Mouse (Mus musculus): ENCODE data around the gene Cnot3. TPM values are rescaled to one million over a fixed set of nuclear protein-coding genes. Genes with fewer than 3 reads are reported as not detected.

Cnot3 gene
- total RNA-seq, 4 experiments from 2014 or later = 44.9 to 57.8 (median 51.0) TPM

DNA sequence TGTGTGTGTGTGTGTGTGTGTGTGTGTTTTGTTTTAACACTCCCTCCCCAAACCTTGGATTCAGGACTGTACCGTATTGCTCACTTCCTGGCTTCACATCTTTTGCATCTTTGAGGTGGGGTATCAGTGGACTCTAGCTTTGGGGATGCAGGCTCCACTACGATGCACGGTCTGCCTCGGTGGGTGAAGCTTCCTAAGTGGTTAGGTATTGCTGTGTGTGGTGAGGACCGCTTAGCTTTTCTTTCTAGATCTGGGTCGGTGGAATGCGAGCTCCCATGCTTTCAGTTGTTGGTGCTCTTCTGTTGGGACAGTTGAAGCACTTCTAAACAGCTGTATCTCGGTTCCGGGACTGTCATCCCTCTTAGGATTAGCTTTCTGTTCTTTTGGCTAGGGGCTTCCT is 1.1 kb downstream of the Cnot3 start:
- DNase-seq (ENCODE audit: low spot score in 2 of 2) = no peak

DNA sequence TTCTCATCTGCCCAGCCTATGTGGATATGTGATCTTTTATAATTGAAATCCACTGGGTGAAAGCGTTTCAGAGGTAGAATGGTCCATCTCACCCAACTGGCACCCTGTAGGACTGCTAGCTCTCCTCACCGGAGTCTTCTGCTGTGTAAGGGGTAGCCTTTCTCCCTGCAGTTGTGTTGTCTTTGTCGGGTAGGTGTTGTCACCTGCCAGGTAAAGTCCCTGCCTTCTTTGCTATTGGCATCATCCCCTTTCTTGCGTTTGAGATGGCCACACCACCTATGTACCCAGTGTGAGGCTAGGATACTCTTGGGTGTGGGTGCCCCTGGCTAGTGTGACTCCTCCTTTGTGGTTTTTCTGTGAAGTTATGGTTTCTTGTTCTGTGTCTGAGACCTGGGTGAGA is 1.6 kb downstream of the Cnot3 start:
- no peak for DNase-seq (ENCODE audit: low spot score in 2 of 2)

DNA sequence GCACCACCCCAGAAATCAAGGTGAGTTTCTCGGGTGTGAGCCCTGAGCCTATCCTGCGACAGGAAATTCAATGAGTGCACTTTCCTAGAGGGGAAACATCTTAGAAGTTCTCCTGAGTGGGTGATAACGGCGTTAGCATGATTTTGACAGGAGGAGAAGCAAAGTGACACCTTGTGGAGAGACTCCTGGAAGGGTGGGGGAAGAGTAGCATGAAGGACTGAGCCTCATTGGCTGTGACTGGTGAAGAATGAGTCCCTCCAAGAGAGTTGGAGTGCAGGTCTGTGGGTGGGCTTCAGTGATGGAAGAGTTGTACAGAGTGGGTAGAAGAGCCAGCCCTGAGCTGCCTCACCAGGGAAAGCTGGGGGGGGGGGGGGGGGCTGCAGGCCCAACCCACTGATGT is 11.9 kb downstream of the Cnot3 start:
- no peak for DNase-seq (ENCODE audit: low spot score in 2 of 2)

DNA sequence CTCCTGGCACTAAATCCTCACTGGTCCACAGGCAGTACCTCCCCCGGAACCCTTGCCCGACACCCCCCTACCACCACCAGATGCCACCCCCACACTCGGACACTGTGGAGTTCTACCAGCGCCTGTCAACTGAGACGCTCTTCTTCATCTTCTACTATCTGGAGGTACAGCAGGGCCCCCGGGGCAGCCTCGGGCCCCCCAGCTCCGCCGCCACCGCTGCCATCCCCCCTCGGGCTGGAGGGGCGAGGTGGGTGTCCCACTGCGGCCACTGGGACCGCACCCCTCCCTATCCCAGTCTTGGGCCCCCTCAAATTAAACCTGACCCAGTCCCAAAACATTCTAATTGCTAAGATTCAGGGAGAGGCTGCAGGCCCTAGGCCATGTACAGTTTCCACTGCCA is 13.5 kb downstream of the Cnot3 start:
- DNase-seq (ENCODE audit: low spot score in 2 of 2) = no peak

DNA sequence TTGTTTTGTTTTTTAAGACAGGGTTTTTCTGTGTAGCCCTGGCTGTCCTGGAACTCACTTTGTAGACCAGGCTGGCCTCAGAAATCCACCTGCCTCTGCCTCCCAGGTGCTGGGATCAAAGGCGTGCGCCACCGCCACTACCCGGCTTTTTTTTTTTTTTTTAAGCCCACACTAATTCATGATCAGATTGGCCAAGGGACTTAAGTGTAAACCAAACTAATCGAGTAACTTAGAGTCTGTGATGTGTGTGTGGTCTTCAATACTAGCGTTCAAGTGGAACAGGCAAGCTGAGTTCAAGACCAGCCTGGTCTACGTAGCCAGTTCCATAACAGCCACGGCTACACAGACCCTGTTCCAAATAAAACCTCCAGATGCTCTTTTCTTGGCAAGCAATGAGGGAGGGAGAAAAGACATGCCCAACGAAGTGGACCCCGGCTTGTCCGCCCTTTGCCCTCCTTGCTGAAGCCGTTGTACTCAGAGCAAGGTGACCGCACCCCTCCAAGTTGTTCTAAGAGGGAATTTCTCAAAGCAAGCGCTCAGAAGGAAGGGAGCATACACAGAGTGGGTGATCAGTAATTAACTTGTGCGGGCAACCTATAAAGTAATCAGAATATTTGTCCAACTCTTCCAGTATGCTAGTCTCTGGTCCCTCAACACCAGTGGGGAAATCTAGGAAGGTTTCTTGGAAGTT is 19.6 kb downstream of the Cnot3 start:
- no peak for DNase-seq (ENCODE audit: low spot score in 2 of 2)

DNA sequence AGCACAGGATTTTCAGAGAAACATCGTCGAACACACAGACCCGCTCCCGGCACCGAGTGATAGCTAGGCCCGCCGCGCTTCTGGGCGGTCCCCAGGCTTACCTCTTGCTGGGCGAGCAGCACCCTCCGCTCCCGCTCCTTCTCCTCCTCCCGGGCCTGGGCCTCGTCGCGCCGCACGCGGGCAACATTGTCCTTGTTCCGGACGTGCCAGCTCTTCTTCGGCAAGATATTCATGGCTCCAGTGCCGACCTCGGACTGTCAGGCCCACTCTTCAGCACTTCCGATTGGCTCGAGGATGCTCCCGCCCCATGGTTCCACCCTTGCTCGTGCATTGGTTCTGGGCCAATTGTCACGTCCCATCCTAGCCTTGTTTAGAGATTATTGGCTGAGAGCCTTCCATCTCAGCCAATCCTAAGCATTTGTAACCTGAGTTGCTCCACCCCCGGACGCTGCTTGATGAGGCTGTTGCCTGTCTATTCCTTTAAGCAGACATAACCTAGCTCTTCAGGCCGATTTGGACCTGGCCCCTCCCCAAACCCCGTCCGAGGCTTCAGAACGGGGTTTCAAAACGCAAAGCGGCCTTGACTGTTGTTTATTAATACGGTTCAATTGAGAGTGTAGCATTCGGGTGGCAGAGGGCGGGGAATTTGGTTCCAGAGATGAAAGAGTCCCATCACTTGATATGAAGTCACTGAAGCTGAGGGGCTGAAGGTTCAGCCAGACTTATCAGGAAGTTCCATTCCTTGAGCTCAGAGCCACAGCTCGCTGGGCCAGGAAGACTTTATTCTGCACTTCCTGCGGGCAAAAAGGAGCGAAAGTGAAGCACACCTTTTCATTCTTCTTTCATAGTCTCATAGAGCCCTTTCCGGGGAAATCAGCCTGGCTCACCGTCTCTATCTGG is 20.4 kb downstream of the Cnot3 start, which contains the start of gene Leng1:
Leng1 (minus strand) TSS at position 626 of the 900 bp plus-strand sequence.
- peak; percentile 93 to 96 for DNase-seq (ENCODE audit: low spot score in 2 of 2)

DNA sequence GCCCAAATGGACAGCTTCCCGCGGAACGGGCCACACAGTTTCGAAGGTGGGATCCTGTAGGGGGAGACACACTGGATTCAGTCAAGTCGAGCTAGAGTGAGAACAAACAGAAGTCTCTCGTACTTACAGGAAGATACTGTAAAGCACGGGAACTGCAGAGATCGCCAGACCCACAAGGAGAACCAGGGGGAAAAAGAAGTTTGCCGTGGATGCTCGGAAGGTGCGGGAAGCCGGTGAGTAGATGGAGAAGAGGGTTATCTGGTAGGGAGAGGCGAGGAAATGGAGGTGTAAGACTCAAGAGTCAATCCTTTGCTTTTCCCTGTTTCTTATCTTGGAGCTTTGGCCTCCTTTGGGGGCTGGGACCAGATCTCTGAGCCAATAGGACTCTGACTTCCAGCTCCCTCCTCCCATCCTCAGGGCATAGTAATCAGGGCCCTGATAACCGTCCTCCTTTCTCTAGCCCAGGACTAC is 21.9 kb downstream of the Cnot3 start:
- no peak for DNase-seq (ENCODE audit: low spot score in 2 of 2)

DNA sequence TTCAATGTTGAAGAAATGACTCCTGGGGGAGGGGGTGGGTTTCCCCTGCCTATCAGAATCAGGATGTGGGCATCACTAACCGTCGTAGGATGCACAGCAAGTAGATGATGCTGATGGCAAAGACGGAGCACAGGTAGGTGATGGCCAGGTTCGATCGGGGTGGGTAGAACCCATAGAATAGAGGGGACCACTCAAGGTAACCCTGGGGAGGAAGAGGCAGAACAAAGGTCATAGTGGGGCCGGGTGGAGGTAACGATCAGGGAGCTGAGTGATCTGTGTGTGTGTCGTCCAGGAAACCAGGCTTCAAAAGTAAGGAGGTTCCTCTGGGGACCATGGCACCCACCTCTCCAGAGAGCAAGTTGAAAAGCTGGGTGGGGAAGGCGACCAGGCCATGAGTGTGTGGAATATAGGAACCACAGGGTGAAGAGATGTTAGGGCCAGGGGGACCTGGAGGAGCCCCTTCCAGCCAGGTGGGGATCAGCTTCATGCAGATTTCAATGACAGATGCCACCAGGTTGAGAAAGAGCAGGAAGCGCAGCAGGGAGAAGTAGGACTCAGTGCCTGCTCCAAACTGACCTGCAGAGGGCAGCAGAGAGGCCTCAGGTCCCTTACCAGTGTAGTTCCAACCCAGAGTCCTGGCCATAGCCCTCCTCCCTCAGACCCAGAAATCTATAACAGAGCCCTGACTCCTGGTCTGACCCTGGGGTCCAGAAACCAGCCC is 29.6 kb downstream of the Cnot3 start:
- DNase-seq (ENCODE audit: low spot score in 2 of 2) = peak; percentile 59 to 67

DNA sequence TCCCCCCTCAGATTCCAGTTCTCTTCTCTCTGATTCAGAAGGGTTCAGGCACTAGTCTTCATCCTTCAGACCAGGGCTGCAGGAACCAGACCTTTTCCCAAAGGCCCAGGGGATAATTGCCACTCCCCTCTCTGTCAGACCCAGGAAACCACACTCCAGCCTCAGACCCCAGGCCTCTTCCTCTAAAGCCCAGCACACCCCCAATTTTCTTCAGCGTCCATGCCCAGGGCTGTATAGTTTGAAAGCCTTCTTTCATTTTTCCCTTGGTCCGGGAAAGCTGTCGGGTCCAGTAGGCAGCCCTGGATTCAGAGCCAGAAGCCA is 30.1 kb downstream of the Cnot3 start:
- no peak for DNase-seq (ENCODE audit: low spot score in 2 of 2)

DNA sequence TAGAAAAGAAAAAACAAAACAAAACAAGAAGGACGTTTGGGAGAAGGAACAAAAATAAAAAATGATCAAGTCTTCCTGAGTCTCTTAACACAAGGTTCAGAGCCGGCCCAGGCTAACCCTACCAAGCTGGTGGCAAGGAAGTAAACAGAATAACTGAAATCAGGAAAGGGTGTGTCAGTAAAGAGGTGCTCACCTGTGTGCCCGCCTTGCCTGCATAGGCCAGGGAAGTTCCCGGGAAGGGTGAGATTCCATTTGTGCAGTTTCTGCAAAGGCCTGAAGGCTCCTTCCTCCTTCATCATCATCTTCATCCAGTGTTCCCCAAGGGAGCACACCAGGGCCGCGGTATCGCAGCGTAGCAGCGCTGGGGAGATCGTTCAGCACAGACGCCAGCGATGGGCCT is 31.3 kb downstream of the Cnot3 start:
- DNase-seq (ENCODE audit: low spot score in 2 of 2) = no peak

DNA sequence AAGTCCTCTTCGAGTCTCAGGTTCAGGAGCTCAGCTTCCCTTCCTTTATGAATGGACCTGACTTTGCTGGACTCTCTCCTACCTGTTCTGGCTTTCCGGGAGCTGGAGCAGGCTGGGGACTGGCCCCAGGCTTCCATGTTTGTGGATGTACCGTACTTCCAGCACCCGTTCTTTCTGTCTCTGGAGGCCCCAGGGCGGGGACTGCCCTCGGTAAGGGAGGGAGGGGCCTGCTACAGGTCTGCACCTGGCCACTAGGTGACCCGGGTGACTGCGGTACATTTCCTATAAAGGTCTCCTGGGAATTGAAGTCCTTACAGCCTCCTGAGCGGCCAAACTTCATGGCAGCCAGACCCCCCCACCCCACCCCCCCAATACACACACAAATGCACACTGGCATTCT is 32.3 kb downstream of the Cnot3 start, which contains the start of gene Tmc4:
Tmc4 (minus strand) TSS at position 212 of the 400 bp plus-strand sequence.
- DNase-seq (ENCODE audit: low spot score in 2 of 2) = no peak

DNA sequence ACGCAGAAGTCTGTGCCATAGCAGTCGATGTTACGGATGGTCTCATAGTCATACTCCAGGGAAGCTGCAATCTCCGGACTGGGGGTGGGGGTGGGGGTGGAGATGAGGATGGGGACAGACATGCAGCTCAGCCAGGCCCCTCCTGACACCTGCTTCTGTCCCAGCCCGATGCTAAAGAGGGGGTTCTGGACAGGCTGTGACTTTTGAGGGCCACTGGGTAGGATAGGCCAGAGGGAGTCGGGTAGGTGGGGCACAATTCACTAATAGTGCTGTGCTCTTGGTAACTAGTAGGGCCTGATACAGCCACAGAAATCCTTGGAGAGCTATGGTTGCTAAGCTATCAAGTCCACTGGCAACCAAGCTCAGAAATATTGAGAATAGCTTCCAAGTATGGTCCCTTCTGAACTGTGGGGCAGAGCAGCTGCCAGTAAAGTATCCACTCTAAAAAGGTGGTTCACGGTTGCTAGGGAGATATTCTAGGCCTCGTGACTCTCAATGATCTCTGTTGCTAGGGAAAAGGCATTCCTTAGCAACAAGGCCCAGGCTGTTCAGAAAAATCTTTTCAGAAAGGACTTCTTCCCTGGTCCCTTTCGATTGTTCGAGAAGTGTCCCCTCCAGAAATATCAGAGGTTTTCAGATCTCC is 39.0 kb downstream of the Cnot3 start:
- DNase-seq (ENCODE audit: low spot score in 2 of 2) = no peak

DNA sequence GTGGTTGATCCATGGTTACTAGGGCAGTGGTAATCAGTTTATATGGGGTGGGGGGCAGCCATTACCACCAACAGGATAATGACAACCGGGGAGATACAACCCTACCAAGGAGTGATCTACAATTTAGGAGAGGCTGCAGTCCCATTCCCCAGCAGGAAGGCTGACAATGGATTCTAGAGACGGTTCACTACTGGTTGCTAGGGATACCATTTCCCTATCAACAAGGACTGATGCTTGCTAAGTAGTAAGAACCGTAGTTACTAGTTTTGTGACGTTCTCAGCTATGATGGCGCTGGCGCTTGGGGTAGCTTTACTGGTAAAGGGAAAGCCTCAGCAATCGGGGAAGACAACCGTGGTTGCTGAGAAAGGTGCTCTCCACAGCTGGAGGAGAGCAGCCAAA is 39.6 kb downstream of the Cnot3 start:
- no peak for DNase-seq (ENCODE audit: low spot score in 2 of 2)

DNA sequence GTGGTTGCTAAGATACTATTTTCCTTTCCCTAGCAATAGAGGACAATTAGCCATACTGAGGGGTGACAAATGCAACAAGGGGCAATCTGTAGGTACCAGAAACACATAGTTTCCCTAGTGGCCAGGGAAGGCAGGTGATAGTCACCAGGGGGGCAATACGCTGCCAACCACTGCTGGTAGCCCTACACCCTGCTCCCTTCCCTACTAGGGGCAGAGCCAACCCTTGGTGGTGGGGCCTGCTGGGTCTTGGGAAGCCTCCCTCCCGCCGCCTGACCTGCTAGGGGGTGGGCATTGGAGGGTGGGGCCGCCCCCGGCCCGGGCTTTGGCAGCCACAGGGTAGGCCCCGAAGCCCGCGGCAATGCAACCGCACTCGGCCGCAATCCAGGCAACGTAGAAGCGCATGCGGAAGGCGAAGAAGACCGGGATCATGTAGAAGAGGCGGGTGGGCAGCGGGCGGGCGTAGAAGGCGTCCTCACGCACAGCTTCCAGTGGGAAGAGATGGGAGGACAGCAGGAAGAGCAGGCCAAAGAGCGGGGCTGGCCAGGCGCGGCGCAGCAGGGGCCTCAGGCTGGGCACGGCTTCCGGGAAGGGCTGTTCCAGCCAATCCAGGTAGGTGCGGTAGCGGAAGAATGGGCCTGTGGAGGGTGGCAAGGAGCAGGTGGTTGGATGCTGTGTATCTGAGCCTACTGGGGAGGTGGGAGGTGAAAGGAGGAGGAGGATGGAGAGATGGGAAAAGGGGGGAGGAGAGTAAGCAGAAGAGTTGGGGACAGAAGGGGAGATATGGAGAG is 40.5 kb downstream of the Cnot3 start:
- DNase-seq (ENCODE audit: low spot score in 2 of 2) = no peak

DNA sequence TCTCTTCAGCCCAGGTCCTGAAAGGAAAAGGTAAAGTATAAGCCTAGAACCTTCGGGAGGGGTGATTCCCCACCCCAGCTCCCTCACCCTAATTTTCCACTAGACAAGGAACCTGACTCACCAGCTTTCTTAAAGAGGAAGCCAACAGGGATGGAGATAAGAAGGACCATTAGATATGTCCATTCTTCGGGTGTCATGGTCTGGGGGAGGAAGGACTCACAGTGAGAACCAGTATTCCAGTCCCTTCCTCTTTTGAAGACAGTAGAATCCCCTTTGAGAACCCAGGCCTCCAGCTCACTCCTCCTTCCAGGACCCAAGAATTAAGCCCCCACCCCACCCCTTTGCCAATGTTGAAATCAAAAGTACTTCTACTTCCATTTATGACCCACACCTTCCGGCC is 46.9 kb downstream of the Cnot3 start:
- DNase-seq (ENCODE audit: low spot score in 2 of 2) = no peak

DNA sequence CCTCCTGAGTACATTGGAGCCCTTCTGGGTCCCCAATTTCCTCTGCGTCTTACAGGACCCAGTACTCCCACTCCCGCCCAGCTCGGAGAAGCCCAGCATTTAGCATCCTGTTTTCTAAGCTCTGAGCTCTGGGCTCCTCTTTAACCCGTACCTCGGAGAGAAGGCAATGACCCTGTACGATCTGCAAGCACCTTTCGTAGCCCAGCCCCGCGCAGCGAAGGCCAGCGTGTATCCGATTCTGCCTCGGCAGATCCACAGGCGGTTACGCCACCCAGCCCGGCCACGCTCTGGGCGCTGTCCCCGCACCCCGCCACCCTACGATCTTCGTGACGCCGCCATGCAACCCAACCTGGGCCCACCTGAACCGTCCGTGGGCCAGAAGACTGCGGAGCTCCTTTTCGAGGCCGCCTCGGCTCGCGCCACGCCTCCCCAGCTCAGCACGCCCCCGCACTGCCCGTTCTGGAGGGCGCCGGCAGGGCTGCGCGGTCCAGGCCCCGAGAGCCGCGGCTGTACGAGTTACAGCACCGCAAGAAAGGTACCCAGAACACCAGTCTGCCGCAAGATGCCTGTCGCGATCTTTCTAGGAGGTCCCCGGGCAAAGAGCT is 47.4 kb downstream of the Cnot3 start, which contains the start of gene Tsen34:
Tsen34 (plus strand) TSS at position 482 of the 605 bp plus-strand sequence.
- no peak for DNase-seq (ENCODE audit: low spot score in 2 of 2)

DNA sequence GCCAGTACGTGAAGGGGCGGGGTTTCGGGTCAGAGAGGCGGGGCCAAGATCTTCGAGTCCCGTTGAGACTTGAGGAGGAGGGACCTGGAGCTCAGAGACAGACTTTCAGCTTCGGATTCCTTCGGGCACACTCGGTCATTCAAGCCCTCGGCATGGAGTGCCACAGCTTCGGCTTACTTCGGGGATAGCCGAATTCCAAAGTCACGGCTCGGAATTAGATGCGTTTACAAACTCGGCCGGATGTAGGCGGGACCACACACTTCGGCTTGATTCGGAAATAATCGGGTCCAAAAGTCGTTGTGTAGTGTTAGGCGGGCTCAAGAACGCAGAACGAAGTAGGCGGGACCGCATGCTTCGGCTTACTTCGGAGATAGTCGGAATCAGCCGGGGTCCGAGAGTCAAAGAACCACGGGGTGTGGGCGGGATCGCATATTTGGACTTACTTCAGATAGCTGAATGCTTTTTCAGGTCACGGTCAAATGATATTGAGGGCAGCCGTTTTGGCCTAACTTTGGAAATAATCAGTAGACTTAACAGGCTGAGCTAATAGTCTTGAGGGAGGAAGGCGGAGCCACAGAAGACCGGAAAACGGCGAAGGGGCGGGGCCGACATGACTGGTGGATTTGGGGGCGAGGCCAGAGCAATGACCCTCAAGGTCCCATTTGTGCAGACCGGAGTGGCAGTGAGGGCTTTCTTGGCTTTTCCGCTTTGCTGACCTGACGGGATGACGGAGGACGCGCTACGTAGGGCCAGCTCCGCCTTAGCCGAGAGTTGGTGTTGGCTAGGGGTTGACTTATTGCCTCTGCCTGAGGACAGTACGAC is 48.1 kb downstream of the Cnot3 start, which contains the start of gene Mboat7:
Mboat7 (minus strand) TSS at position 537 of the 822 bp plus-strand sequence.
- peak; percentile 92 to 98 for DNase-seq (ENCODE audit: low spot score in 2 of 2)

DNA sequence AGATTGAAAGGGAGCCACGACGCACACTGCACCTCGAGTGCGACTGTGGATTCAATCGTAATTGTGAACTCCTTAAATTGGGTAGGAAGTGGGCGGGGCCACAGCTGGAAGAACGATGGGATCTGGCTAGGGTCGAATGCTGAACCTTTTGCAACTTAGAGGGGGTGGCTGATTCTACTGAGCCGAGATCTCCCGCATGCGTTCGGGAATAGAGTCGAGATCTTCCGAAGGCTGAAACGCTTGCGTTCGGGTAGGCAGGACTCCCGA is 48.7 kb downstream of the Cnot3 start:
- no peak for DNase-seq (ENCODE audit: low spot score in 2 of 2)
